Mouse (Mus musculus) liver, embryonic 14.5 days (tissue): ENCODE measurements around the gene Ang.

Source experiments
- CTCF ChIP-seq: IDR thresholded peaks from 2 replicates; pipeline ENCODE4 v1.5.1; 2016; ENCODE audit warnings: antibody characterized with exemption, low read depth, control low read depth
- EP300 ChIP-seq: IDR thresholded peaks from 2 replicates; pipeline ENCODE4 v1.6.1; 2016; ENCODE audit warnings: antibody characterized with exemption, low read depth

GRCm38 (mm10) chr14:51095736-51096524, 5.0 kb downstream of the Ang start:
- TF ChIP-seq CTCF: no peak
- TF ChIP-seq EP300: no peak
